Mouse (Mus musculus) forebrain, embryonic 13.5 days (tissue): ENCODE data around the gene Tekt1. TPM values are rescaled to one million over a fixed set of nuclear protein-coding genes. Genes with fewer than 3 reads are reported as not detected.
"Not testable (repeated sequence)": the region's sequence is repeated elsewhere in the genome, so short reads cannot be mapped to it uniquely, and the experiment has no call there.

ENCODE experiments used
- ATAC-seq: fragments of 200-750 bp; cut with Nextera tagmentation; 2 replicates; pipeline ENCODE4 v1.8.0; 2017
- H3K27ac ChIP-seq: fragments of 300-500 bp; sonication (generic); 2 replicates; pipeline ENCODE4 v1.5.1; 2015; ENCODE audit warnings: inconsistent platforms, mild to moderate bottlenecking, moderate library complexity
- H3K27me3 ChIP-seq: fragments of 300-500 bp; sonication (generic); 2 replicates; pipeline ENCODE4 v1.6.1; 2015; ENCODE audit warnings: mild to moderate bottlenecking, inconsistent platforms
- H3K36me3 ChIP-seq: fragments of 300-500 bp; sonication (generic); 2 replicates; pipeline ENCODE4 v1.6.1; 2015; ENCODE audit warnings: mild to moderate bottlenecking, inconsistent platforms; ENCODE audit not compliant: poor library complexity, severe bottlenecking
- H3K4me1 ChIP-seq: fragments of 300-500 bp; sonication (generic); 2 replicates; pipeline ENCODE4 v1.6.1; 2015; ENCODE audit warnings: inconsistent platforms
- H3K4me2 ChIP-seq: fragments of 300-500 bp; sonication (generic); 2 replicates; pipeline ENCODE4 v1.6.1; 2015; ENCODE audit warnings: inconsistent platforms, mild to moderate bottlenecking, moderate library complexity
- H3K4me3 ChIP-seq: fragments of 300-500 bp; sonication (generic); 2 replicates; pipeline ENCODE4 v1.5.1; 2015; ENCODE audit warnings: mild to moderate bottlenecking, inconsistent platforms
- H3K9ac ChIP-seq: fragments of 300-500 bp; sonication (generic); 2 replicates; pipeline ENCODE4 v1.6.1; 2015; ENCODE audit warnings: mild to moderate bottlenecking, inconsistent platforms
- H3K9me3 ChIP-seq: fragments of 300-500 bp; sonication (generic); replicated peaks from 2 replicates; pipeline ENCODE4 v1.6.1; 2016; ENCODE audit warnings: inconsistent platforms
- WGBS: fragments of 180-500 bp; shearing (Covaris S2); methylation state at CpG from one replicate; pipeline ENCODE4 v1.1.7; 2015; 5-methylcytosine and 5-hydroxymethylcytosine counted together
- polyA plus RNA-seq: library from polyadenylated mRNA; unstranded; fragments of >200 nt; fragmentation: Nextera tagmentation; extraction: Ambion mirVana; gene quantifications from 2 replicates; pipeline ENCODE4 v1.2.1, GENCODE M21; 2015

Tekt1 gene
- polyA plus RNA-seq, 1 experiment from 2014 or later = 6.4 TPM

GRCm38 (mm10) chr11:72353186-72353585 lies 9.1 kb downstream of the Tekt1 start:
- Histone ChIP-seq H3K4me1 (peaks cover 5% of the 10 kb centered on the region; the same call in 1 of the 2 replicates), H3K27me3 (no peaks in the 10 kb centered on the region), H3K27ac (no peak overlapping the region), H3K36me3 (no peaks in the 10 kb centered on the region), H3K4me3 (no peak overlapping the region), H3K9me3 (no peaks in the 10 kb centered on the region), H3K4me2 (no peak overlapping the region), H3K9ac (no peak overlapping the region)
- no peak for ATAC-seq
- 79% methylated on average over 3 of the region's 3 CpGs for WGBS

- no peak overlapping the region for H3K27ac ChIP-seq
- no peak for ATAC-seq
- no peaks in the 10 kb centered on the region for H3K27me3 ChIP-seq
- no peaks in the 10 kb centered on the region for H3K36me3 ChIP-seq
- H3K9ac ChIP-seq = no peak overlapping the region
- H3K4me1 ChIP-seq = peaks cover 5% of the 10 kb centered on the region; the same call in 1 of the 2 replicates
- 81% methylated on average over 1 of the region's 1 CpGs for WGBS
- H3K4me2 ChIP-seq = no peak overlapping the region
- H3K9me3 ChIP-seq = no peaks in the 10 kb centered on the region
- no peak overlapping the region for H3K4me3 ChIP-seq
These were observed 10.0 kb downstream of the Tekt1 start for GRCm38 (mm10) chr11:72352272-72352671.

- no peak overlapping the region for H3K9ac ChIP-seq
- no peak overlapping the region for H3K27ac ChIP-seq
- H3K4me3 ChIP-seq = no peak overlapping the region
- H3K9me3 ChIP-seq = no peaks in the 10 kb centered on the region
- WGBS = 76% methylated on average over 4 of the region's 4 CpGs
- no peaks in the 10 kb centered on the region for H3K27me3 ChIP-seq
- no peak overlapping the region for H3K4me2 ChIP-seq
- ATAC-seq = no peak
- no peaks in the 10 kb centered on the region for H3K4me1 ChIP-seq
- no peaks in the 10 kb centered on the region for H3K36me3 ChIP-seq
These were observed 12.6 kb downstream of the Tekt1 start for GRCm38 (mm10) chr11:72349652-72350051.

GRCm38 (mm10) chr11:72349016-72349415 lies 13.2 kb downstream of the Tekt1 start:
- Histone ChIP-seq H3K9me3 (no peaks in the 10 kb centered on the region), H3K4me3 (no peak overlapping the region), H3K9ac (no peak overlapping the region), H3K4me1 (no peaks in the 10 kb centered on the region), H3K27me3 (no peaks in the 10 kb centered on the region), H3K36me3 (no peaks in the 10 kb centered on the region), H3K4me2 (no peak overlapping the region), H3K27ac (no peak overlapping the region)
- 77% methylated on average over 8 of the region's 8 CpGs for WGBS
- no peak for ATAC-seq

GRCm38 (mm10) chr11:72348563-72348962 lies 13.7 kb downstream of the Tekt1 start:
- H3K4me1 ChIP-seq = no peaks in the 10 kb centered on the region
- no peak overlapping the region for H3K4me2 ChIP-seq
- H3K27me3 ChIP-seq = no peaks in the 10 kb centered on the region
- no peak overlapping the region for H3K9ac ChIP-seq
- H3K27ac ChIP-seq = no peak overlapping the region
- WGBS = 69% methylated on average over 10 of the region's 10 CpGs
- H3K9me3 ChIP-seq = no peaks in the 10 kb centered on the region
- no peak overlapping the region for H3K4me3 ChIP-seq
- no peak for ATAC-seq
- H3K36me3 ChIP-seq = no peaks in the 10 kb centered on the region

- H3K27ac ChIP-seq = no peak overlapping the region
- H3K9me3 ChIP-seq = no peaks in the 10 kb centered on the region
- no peak overlapping the region for H3K4me2 ChIP-seq
- no peak overlapping the region for H3K9ac ChIP-seq
- WGBS = 90% methylated on average over 11 of the region's 11 CpGs
- ATAC-seq = no peak
- no peaks in the 10 kb centered on the region for H3K36me3 ChIP-seq
- 0 out of 2 replicates have a peak, but pooled peaks cover 3% of the 10 kb centered on the region for H3K4me1 ChIP-seq
- no peaks in the 10 kb centered on the region for H3K27me3 ChIP-seq
- no peak overlapping the region for H3K4me3 ChIP-seq
These were observed 17.8 kb downstream of the Tekt1 start for GRCm38 (mm10) chr11:72344486-72344885.

GRCm38 (mm10) chr11:72343904-72344303 lies 18.3 kb downstream of the Tekt1 start:
- Histone ChIP-seq H3K4me2 (no peak overlapping the region), H3K9ac (no peak overlapping the region), H3K36me3 (no peaks in the 10 kb centered on the region), H3K4me1 (0 out of 2 replicates have a peak, but pooled peaks cover 3% of the 10 kb centered on the region), H3K27me3 (no peaks in the 10 kb centered on the region), H3K27ac (no peak overlapping the region), H3K4me3 (no peak overlapping the region), H3K9me3 (no peaks in the 10 kb centered on the region)
- ATAC-seq = no peak
- 29% methylated on average over 8 of the region's 8 CpGs for WGBS

- H3K27me3 ChIP-seq, H3K36me3 ChIP-seq, H3K4me3 ChIP-seq, ATAC-seq, H3K4me2 ChIP-seq, H3K4me1 ChIP-seq, H3K9ac ChIP-seq, H3K9me3 ChIP-seq, H3K27ac ChIP-seq: not testable (repeated sequence)
- 95% methylated on average over 5 of the region's 5 CpGs for WGBS
These were observed 19.0 kb downstream of the Tekt1 start for GRCm38 (mm10) chr11:72343238-72343625.

- peaks cover 11% of the 10 kb centered on the region for H3K4me1 ChIP-seq
- no peaks in the 10 kb centered on the region for H3K9me3 ChIP-seq
- H3K27me3 ChIP-seq = no peaks in the 10 kb centered on the region
- peak; percentile 76 for ATAC-seq
- H3K36me3 ChIP-seq = no peaks in the 10 kb centered on the region
- H3K9ac ChIP-seq = no peak overlapping the region
- WGBS = 13% methylated on average over 7 of the region's 7 CpGs
- H3K4me3 ChIP-seq = no peak overlapping the region
- H3K4me2 ChIP-seq = no peak overlapping the region
- no peak overlapping the region for H3K27ac ChIP-seq
These were observed 19.5 kb downstream of the Tekt1 start for GRCm38 (mm10) chr11:72342549-72343237.

- Histone ChIP-seq H3K4me3 (no peak overlapping the region), H3K9me3 (no peaks in the 10 kb centered on the region), H3K36me3 (no peaks in the 10 kb centered on the region), H3K27me3 (no peaks in the 10 kb centered on the region), H3K4me2 (no peak overlapping the region), H3K4me1 (peaks cover 11% of the 10 kb centered on the region), H3K27ac (no peak overlapping the region), H3K9ac (no peak overlapping the region)
- no peak for ATAC-seq
- 87% methylated on average over 4 of the region's 4 CpGs for WGBS
These were observed 22.5 kb downstream of the Tekt1 start for GRCm38 (mm10) chr11:72339716-72340115.

- Histone ChIP-seq H3K9ac (no peak overlapping the region), H3K27me3 (no peaks in the 10 kb centered on the region), H3K4me1 (peaks cover 11% of the 10 kb centered on the region), H3K36me3 (no peaks in the 10 kb centered on the region), H3K9me3 (no peaks in the 10 kb centered on the region), H3K27ac (peak overlapping the region; percentile 11), H3K4me2 (no peak overlapping the region), H3K4me3 (no peak overlapping the region)
- WGBS = 25% methylated on average over 5 of the region's 5 CpGs
- ATAC-seq = peak; percentile 50; the same call in 1 of the 2 replicates
These were observed 23.8 kb downstream of the Tekt1 start for GRCm38 (mm10) chr11:72338437-72338871.

- no peak overlapping the region for H3K27ac ChIP-seq
- no peaks in the 10 kb centered on the region for H3K27me3 ChIP-seq
- WGBS = 91% methylated on average over 8 of the region's 8 CpGs
- no peaks in the 10 kb centered on the region for H3K36me3 ChIP-seq
- H3K4me2 ChIP-seq = no peak overlapping the region
- H3K4me1 ChIP-seq = peaks cover 8% of the 10 kb centered on the region
- no peak overlapping the region for H3K9ac ChIP-seq
- H3K9me3 ChIP-seq = no peaks in the 10 kb centered on the region
- no peak for ATAC-seq
- no peak overlapping the region for H3K4me3 ChIP-seq
These were observed 25.5 kb downstream of the Tekt1 start for GRCm38 (mm10) chr11:72336726-72337125.

- no peak overlapping the region for H3K4me2 ChIP-seq
- no peak overlapping the region for H3K9ac ChIP-seq
- no peaks in the 10 kb centered on the region for H3K27me3 ChIP-seq
- H3K4me1 ChIP-seq = peaks cover 8% of the 10 kb centered on the region
- no peaks in the 10 kb centered on the region for H3K36me3 ChIP-seq
- H3K27ac ChIP-seq = no peak overlapping the region
- WGBS = 87% methylated on average over 4 of the region's 4 CpGs
- no peak for ATAC-seq
- no peak overlapping the region for H3K4me3 ChIP-seq
- no peaks in the 10 kb centered on the region for H3K9me3 ChIP-seq
These were observed 27.6 kb downstream of the Tekt1 start for GRCm38 (mm10) chr11:72334653-72335052.
